Mouse (Mus musculus): Measurements from ENCODE around the gene Wdr66.

- TF ChIP-seq POLR2A (IDR thresholded peaks at IDR 0.05; ENCODE audit: low read depth, low read length) (no peak), CTCF (IDR thresholded peaks at IDR 0.05; ENCODE audit: extremely low read depth, insufficient read depth, insufficient read length, insufficient replicate concordance) (no peak)
Measured at GRCm38 (mm10) chr5:123300496-123301034, 48.7 kb downstream of the Wdr66 start.

Measured in spleen, adult 2 months (tissue).